Mouse (Mus musculus) ES-Bruce4 (cell line): Measurements from ENCODE around the gene Kcnma1. TPM values are rescaled to one million over a fixed set of nuclear protein-coding genes. Genes with fewer than 3 reads are reported as not detected.

Experiments
- H3K27ac ChIP-seq: 2 replicates; pipeline ENCODE4 v1.5.1; 2012; ENCODE audit warnings: low read length, inconsistent platforms; ENCODE audit not compliant: insufficient read depth
- H3K27me3 ChIP-seq: 2 replicates; pipeline ENCODE4 v1.6.1; 2012; ENCODE audit warnings: mild to moderate bottlenecking, low read length, inconsistent platforms; ENCODE audit not compliant: control insufficient read depth, poor library complexity, insufficient read depth, severe bottlenecking
- H3K36me3 ChIP-seq: 2 replicates; pipeline ENCODE4 v1.6.1; 2012; ENCODE audit warnings: inconsistent platforms, mild to moderate bottlenecking, low read length, moderate library complexity; ENCODE audit not compliant: control insufficient read depth, poor library complexity, insufficient read depth, severe bottlenecking
- H3K4me1 ChIP-seq: one replicate; pipeline ENCODE4 v1.8.1; 2011; ENCODE audit warnings: low read length; ENCODE audit not compliant: control insufficient read depth, insufficient read depth
- H3K4me3 ChIP-seq: 2 replicates; pipeline ENCODE4 v1.5.1; 2011; ENCODE audit warnings: low read depth, mild to moderate bottlenecking, low read length
- H3K9ac ChIP-seq: 2 replicates; pipeline ENCODE4 v1.6.1; 2012; ENCODE audit warnings: low read depth, mild to moderate bottlenecking, inconsistent platforms; ENCODE audit not compliant: poor library complexity, severe bottlenecking
- H3K9me3 ChIP-seq: replicated peaks from 2 replicates; pipeline ENCODE4 v1.6.1; 2012; ENCODE audit warnings: mild to moderate bottlenecking, low read length, inconsistent platforms; ENCODE audit not compliant: control insufficient read depth, poor library complexity, insufficient read depth, severe bottlenecking
- CTCF ChIP-seq: IDR thresholded peaks from one replicate; pipeline ENCODE4 v1.8.1; 2011; ENCODE audit warnings: low read depth, low read length
- EP300 ChIP-seq: IDR thresholded peaks from 2 replicates; pipeline ENCODE4 v1.6.1; 2011; ENCODE audit warnings: low read depth, low read length; ENCODE audit not compliant: insufficient read depth
- POLR2A ChIP-seq: IDR thresholded peaks from one replicate; pipeline ENCODE4 v1.8.1; 2011; ENCODE audit warnings: low read length; ENCODE audit not compliant: insufficient read depth
- polyA plus RNA-seq: library from polyadenylated mRNA; stranded (reverse); fragments of >200 nt; gene quantifications from 2 replicates; pipeline ENCODE4 v1.2.4, GENCODE M21; 2011; ENCODE audit warnings: low read depth; ENCODE audit not compliant: missing spikeins, insufficient read depth, insufficient read length

The Kcnma1 gene
- polyA plus RNA-seq, 1 experiment, result 1.8 TPM

DNA sequence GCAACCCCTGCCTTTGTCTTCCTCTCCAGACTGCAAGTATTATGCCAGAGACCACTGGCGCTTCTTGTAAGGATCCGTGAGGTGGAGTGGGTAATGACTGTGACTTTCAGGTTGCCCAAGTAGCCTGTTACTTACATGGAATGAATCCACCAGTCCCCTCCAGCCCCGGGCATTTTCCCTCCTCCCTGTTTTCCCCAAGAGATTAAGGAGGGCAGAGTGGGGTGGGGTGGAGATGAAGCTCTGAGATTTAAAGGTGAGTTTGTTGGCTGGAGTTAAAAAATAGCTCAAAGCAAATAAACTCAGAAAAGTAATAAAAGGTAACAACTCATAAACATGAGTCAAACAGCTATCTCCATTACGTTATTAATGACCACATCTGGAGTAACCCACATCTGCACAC, 624.1 kb downstream of the Kcnma1 start:
- H3K9ac ChIP-seq, result no peak overlapping the region
- TF ChIP-seq EP300 (no peak), POLR2A (no peak)
- no peaks in the 10 kb centered on the region for H3K4me1 ChIP-seq
- no peaks in the 10 kb centered on the region for H3K36me3 ChIP-seq
- H3K9me3 ChIP-seq, result no peaks in the 10 kb centered on the region
- H3K27ac ChIP-seq, result no peak overlapping the region
- no peak overlapping the region for H3K4me3 ChIP-seq
- no peaks in the 10 kb centered on the region for H3K27me3 ChIP-seq

DNA sequence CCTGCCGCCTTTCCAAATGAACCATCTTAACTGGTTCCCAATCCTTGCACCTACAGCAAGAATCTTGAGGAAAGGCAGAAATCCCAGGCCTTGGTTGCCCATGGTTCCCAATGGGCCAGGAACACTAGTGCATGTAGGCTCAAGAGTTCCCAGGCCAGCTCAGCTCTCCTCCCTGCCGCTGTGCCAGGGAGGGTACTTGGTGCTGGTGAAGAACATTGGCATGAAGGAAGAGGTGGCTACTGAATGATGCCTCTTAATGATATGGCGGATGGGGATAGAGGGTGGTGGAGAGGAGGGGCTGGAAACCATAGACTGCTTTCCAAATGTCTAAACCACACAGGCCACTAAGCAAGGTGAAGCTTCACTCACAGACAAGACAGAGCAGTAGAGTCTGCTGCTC, 627.5 kb downstream of the Kcnma1 start:
- H3K9me3 ChIP-seq, result no peaks in the 10 kb centered on the region
- no peaks in the 10 kb centered on the region for H3K4me1 ChIP-seq
- H3K9ac ChIP-seq, result no peak overlapping the region
- no peak overlapping the region for H3K4me3 ChIP-seq
- no peaks in the 10 kb centered on the region for H3K27me3 ChIP-seq
- no peak overlapping the region for H3K27ac ChIP-seq
- H3K36me3 ChIP-seq, result no peaks in the 10 kb centered on the region
- no peak for TF ChIP-seq POLR2A
- no peak for TF ChIP-seq EP300
- TF ChIP-seq CTCF, result no peak

DNA sequence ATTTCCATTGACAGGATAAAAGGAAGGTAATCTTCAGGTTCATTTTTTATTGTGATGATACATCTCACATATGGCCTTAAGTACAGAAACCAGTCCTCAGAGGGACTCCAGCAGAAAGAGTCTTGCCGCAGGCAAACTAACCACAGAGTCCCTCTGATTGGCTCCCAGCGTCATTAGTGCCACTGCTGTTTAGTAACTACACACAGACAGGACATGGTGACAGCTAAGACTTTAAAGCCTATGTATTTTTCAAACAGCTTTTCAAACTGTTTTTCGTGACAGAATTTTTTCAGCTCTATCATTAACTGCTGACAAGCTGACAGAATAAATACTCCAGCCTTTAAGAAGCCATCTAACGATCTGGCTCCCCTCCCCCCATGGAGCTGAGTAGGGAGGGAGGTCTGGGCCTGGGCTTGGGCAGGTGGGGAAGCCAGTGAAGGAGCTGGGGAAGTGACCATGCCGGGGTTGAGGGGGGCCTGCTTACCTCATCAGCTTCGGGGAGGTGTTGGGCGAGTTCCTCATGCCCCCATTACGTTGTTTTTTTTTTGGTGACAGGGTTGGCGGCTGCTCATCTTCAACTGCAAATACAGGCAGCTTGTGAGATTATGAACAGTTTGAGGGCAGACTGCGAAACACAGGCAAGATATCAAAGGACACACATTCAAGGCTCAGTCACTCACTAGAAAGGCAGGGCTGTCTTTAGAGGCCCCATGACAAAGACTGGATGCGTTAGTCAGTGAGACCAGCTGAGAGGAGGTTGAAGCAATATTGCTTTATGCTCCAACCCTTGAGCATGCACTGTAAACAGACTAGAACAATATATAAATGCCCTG, 628.3 kb downstream of the Kcnma1 start:
- H3K36me3 ChIP-seq, result no peaks in the 10 kb centered on the region
- no peaks in the 10 kb centered on the region for H3K27me3 ChIP-seq
- TF ChIP-seq EP300 (no peak), POLR2A (no peak), CTCF (no peak)
- no peaks in the 10 kb centered on the region for H3K9me3 ChIP-seq
- no peak overlapping the region for H3K4me3 ChIP-seq
- no peak overlapping the region for H3K27ac ChIP-seq
- no peak overlapping the region for H3K9ac ChIP-seq
- no peaks in the 10 kb centered on the region for H3K4me1 ChIP-seq

DNA sequence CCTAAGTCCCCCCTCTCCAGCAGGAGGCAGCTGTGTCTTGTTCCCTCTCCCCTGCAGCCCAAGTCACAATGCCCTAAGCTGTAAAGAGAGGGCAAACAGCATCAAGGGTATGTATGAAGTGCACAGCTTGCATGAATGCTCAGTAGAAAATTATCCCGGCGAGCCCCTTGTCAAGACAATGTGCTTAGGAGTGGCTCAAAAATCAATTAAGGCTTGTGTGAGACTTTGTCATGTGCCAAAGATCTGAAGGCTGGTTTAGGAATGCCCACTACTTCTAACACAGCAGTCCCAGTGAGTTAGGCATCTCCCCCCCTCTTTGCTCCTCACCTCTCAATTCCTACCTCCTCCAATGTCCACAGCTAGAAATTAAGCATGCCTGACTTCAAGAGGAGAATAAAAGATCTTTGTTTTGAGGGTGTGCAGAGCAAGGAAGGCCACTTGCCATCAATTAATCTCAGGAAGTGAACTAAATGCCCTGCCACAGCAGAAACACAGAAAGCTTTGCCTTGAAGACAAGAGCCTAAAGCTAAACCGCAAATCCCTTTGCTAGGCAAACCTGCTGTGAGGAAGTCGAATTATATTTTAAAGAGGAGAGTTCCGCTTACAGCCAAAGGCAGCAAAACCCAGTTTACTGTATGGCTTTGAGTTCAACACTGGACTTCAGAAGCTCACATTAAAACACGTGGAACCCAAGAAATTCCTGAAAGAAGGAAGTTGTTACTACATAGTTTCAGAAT, 635.8 kb downstream of the Kcnma1 start:
- H3K9me3 ChIP-seq, result no peaks in the 10 kb centered on the region
- H3K4me1 ChIP-seq, result no peaks in the 10 kb centered on the region
- H3K27me3 ChIP-seq, result no peaks in the 10 kb centered on the region
- no peaks in the 10 kb centered on the region for H3K36me3 ChIP-seq
- H3K9ac ChIP-seq, result no peak overlapping the region
- TF ChIP-seq EP300 (no peak), CTCF (no peak), POLR2A (no peak)
- no peak overlapping the region for H3K27ac ChIP-seq
- H3K4me3 ChIP-seq, result no peak overlapping the region

DNA sequence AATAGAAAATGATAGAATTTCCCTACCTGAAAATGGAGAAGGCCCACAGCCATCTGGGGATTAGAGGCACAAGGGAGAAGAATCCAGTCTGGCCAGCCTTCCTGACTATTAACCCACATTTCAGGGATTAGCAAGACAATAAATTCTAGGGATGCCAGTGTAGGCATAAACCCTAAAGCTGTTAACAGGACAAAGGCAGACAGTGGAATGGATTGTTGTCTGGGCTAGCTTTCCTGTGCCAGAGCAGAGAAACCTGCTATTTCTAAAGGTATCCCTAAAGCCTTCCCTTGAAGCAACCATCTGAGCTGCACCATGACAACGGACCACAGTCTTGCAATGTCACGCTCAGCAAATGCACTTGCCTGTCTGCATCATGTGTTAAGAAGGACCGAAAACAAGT, 642.3 kb downstream of the Kcnma1 start:
- Histone ChIP-seq H3K36me3 (no peaks in the 10 kb centered on the region), H3K9ac (no peak overlapping the region), H3K4me3 (no peak overlapping the region), H3K27ac (no peak overlapping the region), H3K9me3 (no peaks in the 10 kb centered on the region), H3K27me3 (no peaks in the 10 kb centered on the region; the same call in 1 of the 2 replicates), H3K4me1 (no peaks in the 10 kb centered on the region)
- TF ChIP-seq CTCF (no peak), POLR2A (no peak), EP300 (no peak)

DNA sequence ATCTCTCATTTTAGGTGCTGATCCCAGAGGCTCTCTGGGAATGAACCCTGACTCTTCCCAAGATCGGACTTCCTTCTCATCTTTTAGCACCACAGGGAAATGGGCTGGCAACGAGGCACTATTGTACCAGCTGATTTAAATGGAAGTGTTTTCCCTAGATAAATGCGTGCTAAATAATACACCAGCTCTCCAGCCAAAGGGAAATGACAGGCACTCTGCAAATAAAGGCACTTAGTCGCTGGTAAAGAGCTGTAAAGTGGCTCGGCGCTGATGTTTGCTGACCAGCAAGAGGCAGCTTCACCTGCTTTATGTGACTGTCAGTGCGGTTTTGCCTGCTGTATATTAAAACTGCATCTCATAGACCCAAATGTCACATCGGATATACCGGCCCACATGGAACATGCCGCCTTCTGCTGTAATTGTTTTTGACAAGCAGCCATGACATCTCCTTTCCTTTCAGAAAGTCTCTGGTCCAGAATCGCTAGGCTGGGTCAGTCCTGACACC, 653.7 kb downstream of the Kcnma1 start:
- Histone ChIP-seq H3K36me3 (no peaks in the 10 kb centered on the region), H3K9me3 (no peaks in the 10 kb centered on the region), H3K9ac (no peak overlapping the region), H3K4me3 (no peak overlapping the region), H3K27ac (no peak overlapping the region), H3K27me3 (no peaks in the 10 kb centered on the region), H3K4me1 (no peaks in the 10 kb centered on the region)
- TF ChIP-seq EP300 (no peak), POLR2A (no peak), CTCF (no peak)
